Mouse (Mus musculus) CD4-positive, CD25-positive, alpha-beta regulatory T cell, adult 4 months (primary cell): ENCODE data around the gene Cpped1. TPM values are rescaled to one million over a fixed set of nuclear protein-coding genes. Genes with fewer than 3 reads are reported as not detected.
A peak's percentile ranks its signal among the peaks of the same experiment; 100 is the strongest.

ENCODE experiments used
- ATAC-seq: one replicate; pipeline ENCODE4 v1.8.0; 2017
- polyA plus RNA-seq, 2 experiments: library from polyadenylated mRNA; unstranded; fragments of 100-300 nt; shearing (Covaris generic); gene quantifications; one replicate each; pipeline ENCODE4 v1.2.1; 2017

Gene Cpped1
- polyA plus RNA-seq: 10 to 100 TPM in 1 of 2 experiments, 1 to 10 TPM in 1; 8.7 to 11.7 TPM

DNA sequence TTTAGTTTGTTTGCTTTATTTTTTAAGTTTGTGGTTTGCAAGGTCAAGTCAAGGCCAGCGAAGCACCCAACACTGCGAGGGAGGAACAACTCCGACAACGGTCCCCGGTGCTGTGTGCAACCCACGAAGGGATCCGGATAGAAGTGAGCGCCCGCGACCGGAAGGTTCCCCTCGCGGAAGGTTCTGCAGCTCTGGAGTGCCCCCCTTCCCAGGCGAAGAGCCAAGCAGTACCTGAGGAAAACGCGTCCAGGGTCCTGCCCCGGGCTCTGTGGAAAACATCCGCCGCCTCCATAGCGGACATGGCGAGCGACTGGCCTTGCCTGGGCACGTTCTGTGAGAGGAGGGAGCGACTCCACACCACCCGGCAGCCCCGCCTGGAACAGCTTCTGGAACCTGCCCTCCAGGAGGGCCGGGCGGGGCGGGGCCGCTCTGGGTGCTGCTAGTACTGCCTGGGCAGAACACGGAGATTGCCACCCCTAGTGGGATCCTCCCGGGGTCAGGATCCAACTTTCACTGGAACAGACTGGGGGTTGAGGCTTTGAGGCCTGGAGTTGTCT lies at the start of gene Cpped1:
Gene Cpped1, minus strand, starts transcription at position 411 of the 557 bp plus-strand sequence.
- peak; percentile 95 for ATAC-seq

GRCm38 (mm10) chr16:11940477-11940876 lies 31.2 kb upstream of the Cpped1 start:
- ATAC-seq: peak; percentile 61

- ATAC-seq: no peak
Measured at GRCm38 (mm10) chr16:11910801-11911200, 1.6 kb upstream of the Cpped1 start.

- no peak for ATAC-seq
Measured at GRCm38 (mm10) chr16:11909817-11910216, 572 bp upstream of the Cpped1 start.

- ATAC-seq: peak; percentile 22
Measured at GRCm38 (mm10) chr16:11908461-11909014, 707 bp downstream of the Cpped1 start.

GRCm38 (mm10) chr16:11907816-11908215 lies 1.4 kb downstream of the Cpped1 start:
- ATAC-seq: no peak

GRCm38 (mm10) chr16:11906906-11907305 lies 2.3 kb downstream of the Cpped1 start:
- no peak for ATAC-seq

- ATAC-seq: no peak
Measured at GRCm38 (mm10) chr16:11905216-11905615, 4.0 kb downstream of the Cpped1 start.

- ATAC-seq: no peak
Measured at GRCm38 (mm10) chr16:11902007-11902406, 7.2 kb downstream of the Cpped1 start.

DNA sequence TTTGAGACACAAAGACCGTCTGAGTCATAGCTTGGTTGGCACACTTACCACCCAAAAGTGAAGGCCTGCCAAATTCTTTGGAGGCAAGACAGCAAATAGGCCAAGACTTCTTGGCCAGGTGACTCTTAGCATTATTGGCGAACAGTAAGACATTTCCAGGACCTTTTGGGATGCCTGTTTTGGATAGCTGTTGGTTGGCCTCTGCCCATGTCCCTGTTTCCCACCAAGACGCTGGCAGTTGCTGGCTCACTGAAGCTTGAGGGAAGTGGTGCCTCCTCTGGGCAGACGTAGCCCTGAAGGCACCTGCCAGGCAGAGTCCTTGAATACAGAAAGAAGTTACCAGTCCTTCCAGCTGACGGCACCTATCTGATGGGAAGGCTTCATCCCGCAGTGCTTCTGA lies 8.9 kb downstream of the Cpped1 start:
- ATAC-seq: no peak

GRCm38 (mm10) chr16:11896411-11896810 lies 12.8 kb downstream of the Cpped1 start:
- ATAC-seq: peak; percentile 90

DNA sequence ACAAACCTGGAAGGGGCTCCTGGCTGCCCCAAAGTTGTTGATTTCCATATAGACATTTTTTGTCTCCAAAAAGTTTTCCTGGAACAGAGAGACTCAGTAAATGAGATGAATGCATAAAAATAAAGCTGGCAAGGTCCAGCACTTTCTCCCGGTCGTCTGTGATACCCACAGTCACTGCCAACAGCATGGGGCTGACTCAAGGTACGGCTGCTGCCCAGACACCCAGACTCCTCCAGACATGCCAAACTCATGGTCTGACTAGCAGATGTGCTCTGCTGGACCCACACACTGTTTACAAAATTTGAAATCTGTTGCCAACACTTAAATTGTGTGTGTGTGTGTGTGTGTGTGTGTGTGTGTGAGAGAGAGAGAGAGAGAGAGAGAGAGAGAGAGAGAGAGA lies 14.4 kb downstream of the Cpped1 start:
- ATAC-seq: no peak

- ATAC-seq: no peak
Measured at GRCm38 (mm10) chr16:11890186-11890585, 19.1 kb downstream of the Cpped1 start.

DNA sequence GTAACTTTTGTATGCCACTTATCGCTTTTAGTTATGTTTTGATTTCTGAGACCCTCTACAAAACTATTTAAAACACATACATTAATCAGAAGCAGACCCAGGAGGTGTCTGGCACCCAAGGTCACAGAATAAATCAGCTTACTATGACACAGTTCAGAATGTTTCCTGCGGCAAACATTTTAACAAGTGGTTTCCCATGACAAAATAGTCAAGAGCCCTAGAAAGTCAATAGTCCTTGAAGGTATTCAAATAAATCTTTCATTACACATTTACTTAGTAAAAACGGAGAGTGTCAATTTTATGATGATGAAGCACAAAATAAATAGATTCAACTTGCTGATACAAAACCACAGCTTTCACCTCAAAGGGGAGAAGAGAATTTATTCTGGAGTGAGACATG lies 19.5 kb downstream of the Cpped1 start:
- ATAC-seq: no peak

DNA sequence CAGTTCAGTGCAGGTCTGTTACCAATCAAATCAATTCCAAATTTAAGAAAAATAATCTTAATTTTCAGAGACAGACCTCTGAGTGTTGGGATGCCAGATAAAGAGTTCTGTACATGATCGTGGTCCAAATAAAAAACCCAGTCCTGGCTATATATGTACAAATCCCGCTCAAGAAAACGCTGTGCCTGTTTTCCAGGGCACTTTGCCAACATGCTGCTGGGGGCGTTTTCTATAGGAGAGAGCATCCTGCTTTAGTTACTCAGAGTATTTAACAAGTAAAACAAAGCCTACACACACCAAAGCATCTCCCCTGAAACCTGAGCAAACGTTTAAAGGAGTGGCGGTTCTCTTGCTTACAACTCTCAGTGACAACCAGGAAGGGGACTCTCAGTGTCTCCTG lies 27.4 kb downstream of the Cpped1 start:
- ATAC-seq: no peak

- no peak for ATAC-seq
Measured at GRCm38 (mm10) chr16:11880461-11880860, 28.8 kb downstream of the Cpped1 start.

DNA sequence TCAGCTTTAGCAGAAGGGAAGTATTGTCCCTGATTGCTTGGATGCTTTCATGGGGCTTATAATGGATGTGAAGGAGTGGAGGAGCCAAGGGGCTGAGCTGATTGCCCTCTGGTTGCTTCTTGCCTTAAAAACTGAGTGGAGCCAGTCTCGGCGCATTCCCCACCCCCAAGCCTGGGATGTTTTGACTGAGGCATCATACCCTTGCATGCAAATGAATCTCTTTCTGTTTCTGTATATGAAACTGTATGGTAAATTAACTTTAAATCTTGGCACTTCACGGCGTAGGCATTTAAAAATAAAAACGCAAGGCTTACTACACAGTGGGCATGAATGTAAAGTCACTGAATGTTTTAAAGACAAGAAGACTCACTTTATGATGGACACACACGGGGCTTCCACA lies 30.0 kb downstream of the Cpped1 start:
- ATAC-seq: no peak

- ATAC-seq: no peak
Measured at GRCm38 (mm10) chr16:11875227-11875626, 34.0 kb downstream of the Cpped1 start.

DNA sequence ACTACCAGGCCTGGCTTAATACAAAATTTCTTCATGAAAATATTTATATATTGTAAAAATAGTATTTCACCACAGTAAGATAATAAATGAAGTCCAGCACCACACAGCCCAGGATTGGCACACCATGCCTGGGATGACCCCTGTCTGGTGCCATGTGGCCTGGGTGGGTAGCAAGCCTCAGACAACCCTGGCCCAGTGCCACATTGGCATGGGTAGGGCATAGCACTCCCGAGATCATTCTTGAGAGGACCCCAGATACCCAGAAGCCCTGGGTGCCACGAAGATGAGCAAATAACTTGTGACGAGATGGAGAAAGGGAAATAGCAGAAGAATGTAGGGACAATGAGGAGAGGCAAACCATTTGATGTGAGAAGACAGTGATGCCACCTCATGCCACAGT lies 36.0 kb downstream of the Cpped1 start:
- no peak for ATAC-seq

- no peak for ATAC-seq
Measured at GRCm38 (mm10) chr16:11868486-11868885, 40.8 kb downstream of the Cpped1 start.

- ATAC-seq: no peak
Measured at GRCm38 (mm10) chr16:11852716-11853605, 56.3 kb downstream of the Cpped1 start.

DNA sequence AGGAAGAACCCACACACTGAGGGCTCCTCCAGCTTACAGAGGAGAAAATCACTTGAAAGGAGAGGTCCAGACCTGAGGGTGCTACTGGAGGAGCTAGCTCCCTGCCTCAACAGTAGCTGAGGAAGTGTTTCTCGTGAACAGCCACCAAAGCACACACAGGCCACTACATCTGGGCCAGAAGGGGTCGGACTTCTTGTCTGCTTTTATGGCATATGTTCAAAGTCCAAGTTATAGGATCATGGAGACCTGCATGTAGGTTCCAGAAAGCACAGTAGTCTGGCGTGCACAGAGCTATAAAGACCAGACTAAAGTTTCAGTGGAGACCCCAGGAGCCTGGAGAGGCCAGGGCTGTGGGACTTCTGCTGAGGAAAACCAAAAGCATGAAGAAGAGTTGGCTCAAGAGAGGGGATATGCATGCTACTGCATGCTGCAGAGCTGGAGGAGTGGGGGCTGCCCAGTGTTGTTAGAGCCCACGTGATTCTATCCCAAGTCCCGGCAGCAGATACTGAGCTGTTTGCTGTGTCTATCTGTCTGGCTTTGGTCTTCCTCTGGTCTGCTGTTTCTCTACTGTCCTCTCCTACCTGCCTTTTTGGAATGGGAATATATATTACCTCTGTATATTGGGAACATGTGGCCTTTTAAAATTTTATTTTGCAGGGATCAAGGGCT lies 60.1 kb downstream of the Cpped1 start:
- no peak for ATAC-seq

DNA sequence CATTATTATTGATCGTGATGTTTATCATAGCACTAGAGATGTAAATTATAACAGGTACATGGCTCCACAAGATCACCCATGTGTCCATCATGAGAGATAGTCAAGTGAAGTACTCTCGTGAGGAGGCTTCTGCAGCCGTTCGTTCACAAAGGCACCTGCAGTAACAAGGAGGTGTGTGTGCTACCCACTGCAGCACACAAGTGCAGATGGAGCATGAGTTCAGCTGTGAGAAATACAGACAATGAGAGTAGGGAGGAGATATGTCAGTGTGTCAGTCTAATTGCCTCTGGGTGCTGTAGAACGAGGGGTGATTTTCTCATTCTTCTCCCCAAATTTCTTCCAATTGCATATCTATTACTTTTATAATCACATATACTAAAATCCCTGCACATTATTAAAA lies 63.9 kb downstream of the Cpped1 start:
- ATAC-seq: no peak
